Mouse (Mus musculus) lung, postnatal 0 days (tissue): ENCODE data around the gene Celsr2. TPM values are rescaled to one million over a fixed set of nuclear protein-coding genes. Genes with fewer than 3 reads are reported as not detected.

ENCODE experiments used
- ATAC-seq: fragments of 200-750 bp; cut with Nextera tagmentation; 2 replicates; pipeline ENCODE4 v1.8.0; 2017; ENCODE audit warnings: moderate library complexity
- DNase-seq: peaks from one replicate; pipeline ENCODE4 v3.0.0-alpha.2; 2016; ENCODE audit warnings: low spot score
- H3K27ac ChIP-seq: fragments of 300-500 bp; sonication (generic); 2 replicates; pipeline ENCODE4 v1.5.1; 2014; ENCODE audit warnings: antibody characterized with exemption, mild to moderate bottlenecking, low read length, mixed read lengths
- H3K27me3 ChIP-seq: fragments of 300-500 bp; sonication (generic); replicated peaks from 2 replicates; pipeline ENCODE4 v1.6.1; 2014; ENCODE audit warnings: low read length, mixed read lengths; ENCODE audit not compliant: insufficient read depth
- H3K36me3 ChIP-seq: fragments of 300-500 bp; sonication (generic); 2 replicates; pipeline ENCODE4 v1.6.1; 2014; ENCODE audit warnings: low read length, mixed read lengths; ENCODE audit not compliant: insufficient read depth
- H3K4me1 ChIP-seq: fragments of 300-500 bp; sonication (generic); 2 replicates; pipeline ENCODE4 v1.6.1; 2014; ENCODE audit warnings: antibody characterized with exemption, low read depth, low read length, mixed read lengths; ENCODE audit not compliant: insufficient read depth
- H3K4me2 ChIP-seq: fragments of 300-500 bp; sonication (generic); replicated peaks from 2 replicates; pipeline ENCODE4 v1.6.1; 2014; ENCODE audit warnings: low read depth, mild to moderate bottlenecking, low read length, moderate library complexity, mixed read lengths
- H3K4me3 ChIP-seq: fragments of 300-500 bp; sonication (generic); 2 replicates; pipeline ENCODE4 v1.5.1; 2014; ENCODE audit warnings: low read depth, low read length
- H3K9ac ChIP-seq: fragments of 300-500 bp; sonication (generic); replicated peaks from 2 replicates; pipeline ENCODE4 v1.6.1; 2014; ENCODE audit warnings: low read depth, mild to moderate bottlenecking
- H3K9me3 ChIP-seq: fragments of 300-500 bp; sonication (generic); 2 replicates; pipeline ENCODE4 v1.6.1; 2016; ENCODE audit warnings: low read length, mixed read lengths
- CTCF ChIP-seq: IDR thresholded peaks from 2 replicates; pipeline ENCODE4 v1.5.1; 2016; ENCODE audit warnings: antibody characterized with exemption, mild to moderate bottlenecking
- EP300 ChIP-seq: IDR thresholded peaks from 2 replicates; pipeline ENCODE4 v1.6.1; 2016; ENCODE audit warnings: antibody characterized with exemption, mild to moderate bottlenecking, control low read depth
- WGBS: fragments of 180-500 bp; shearing (Covaris S2); extraction: QIAGEN DNeasy Blood & Tissue Kit; methylation state at CpG from one replicate; pipeline ENCODE4 v1.1.7; 2014; 5-methylcytosine and 5-hydroxymethylcytosine counted together
- polyA plus RNA-seq: library from polyadenylated mRNA; unstranded; fragments of >200 nt; fragmentation: Nextera tagmentation; extraction: Ambion mirVana; gene quantifications from 2 replicates; pipeline ENCODE4 v1.2.1, GENCODE M21; 2015

Gene Celsr2
- polyA plus RNA-seq, 1 experiment from 2014 or later = 3.4 TPM

- TF ChIP-seq EP300 = no peak
- Histone ChIP-seq H3K27ac (no peak overlapping the region), H3K4me2 (no peak overlapping the region), H3K9ac (no peak overlapping the region), H3K36me3 (no peaks in the 10 kb centered on the region), H3K4me3 (no peak overlapping the region), H3K4me1 (peaks cover 7% of the 10 kb centered on the region; the same call in 1 of the 2 replicates), H3K9me3 (no peaks in the 10 kb centered on the region), H3K27me3 (no peaks in the 10 kb centered on the region)
- DNase-seq (no peak), ATAC-seq (no peak)
- WGBS = 91% methylated on average over 24 of the region's 24 CpGs
Observed at GRCm38 (mm10) chr3:108406306-108406885, 9.0 kb downstream of the Celsr2 start.

- Histone ChIP-seq H3K27me3 (no peaks in the 10 kb centered on the region), H3K4me2 (no peak overlapping the region), H3K9me3 (no peaks in the 10 kb centered on the region), H3K27ac (no peak overlapping the region), H3K9ac (no peak overlapping the region), H3K4me3 (no peak overlapping the region), H3K36me3 (no peaks in the 10 kb centered on the region), H3K4me1 (peaks cover 3% of the 10 kb centered on the region; the same call in 1 of the 2 replicates)
- TF ChIP-seq CTCF (no peak), EP300 (no peak)
- DNase-seq = no peak
- no peak for ATAC-seq
- 53% methylated on average over 14 of the region's 14 CpGs for WGBS
Observed at GRCm38 (mm10) chr3:108405536-108406305, 9.6 kb downstream of the Celsr2 start.

DNA sequence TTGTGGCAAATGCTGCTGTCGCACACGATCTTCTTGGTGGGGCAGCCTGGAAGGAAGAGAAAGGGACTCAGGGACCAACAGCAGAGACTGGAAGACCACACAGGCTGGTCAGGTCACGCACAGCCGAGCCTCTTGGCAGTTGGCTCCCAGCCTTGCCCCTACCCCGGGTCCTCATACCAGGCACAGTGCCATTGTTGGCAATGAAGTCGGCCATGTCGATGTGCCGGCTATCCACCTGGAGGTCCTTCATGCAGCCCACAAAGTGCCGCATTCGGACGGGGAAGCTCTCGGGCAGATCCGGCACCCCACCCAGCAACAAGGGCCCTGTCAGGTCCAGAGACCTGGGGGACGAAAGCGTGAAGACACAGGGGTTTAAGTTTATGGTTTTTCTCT lies 12.8 kb downstream of the Celsr2 start:
- Histone ChIP-seq H3K27ac (no peak overlapping the region), H3K4me3 (no peak overlapping the region), H3K9me3 (no peaks in the 10 kb centered on the region), H3K27me3 (no peaks in the 10 kb centered on the region), H3K4me2 (no peak overlapping the region), H3K36me3 (no peaks in the 10 kb centered on the region), H3K4me1 (peaks cover 3% of the 10 kb centered on the region; the same call in 1 of the 2 replicates), H3K9ac (no peak overlapping the region)
- whole genome bisulfite sequencing = 81% methylated on average over 15 of the region's 15 CpGs
- ATAC-seq = no peak
- TF ChIP-seq CTCF (no peak), EP300 (no peak)
- DNase-seq = no peak

GRCm38 (mm10) chr3:108401692-108402527 lies 13.4 kb downstream of the Celsr2 start:
- Histone ChIP-seq H3K9ac (no peak overlapping the region), H3K9me3 (no peaks in the 10 kb centered on the region), H3K4me3 (no peak overlapping the region), H3K4me2 (no peak overlapping the region; the same call in 1 of the 2 replicates), H3K36me3 (no peaks in the 10 kb centered on the region), H3K27ac (no peak overlapping the region), H3K27me3 (no peaks in the 10 kb centered on the region), H3K4me1 (peaks cover 3% of the 10 kb centered on the region; the same call in 1 of the 2 replicates)
- ATAC-seq = peak; percentile 99
- peak; percentile 96 for DNase-seq
- TF ChIP-seq EP300 = no peak
- TF ChIP-seq CTCF = peak; percentile 98
- WGBS = 34% methylated on average over 22 of the region's 22 CpGs

DNA sequence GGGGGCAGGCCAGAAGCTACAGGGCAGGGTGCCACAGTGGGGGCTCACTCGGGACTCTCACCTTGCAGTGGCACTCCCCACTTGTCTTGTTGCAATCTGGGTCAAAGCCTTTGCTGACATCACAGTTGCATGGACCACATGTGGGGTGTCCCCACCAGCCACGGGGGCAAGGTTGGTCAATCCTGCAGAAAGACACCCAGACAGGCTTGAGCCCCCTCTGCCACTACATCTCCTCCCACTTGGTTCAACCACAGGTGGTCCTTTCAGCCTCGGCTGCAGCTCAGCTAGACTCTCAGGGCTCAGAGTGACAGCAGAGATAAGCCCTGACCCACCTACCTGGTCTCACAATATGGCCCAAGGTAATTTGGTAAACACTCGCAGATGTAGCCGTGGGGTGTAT lies 14.9 kb downstream of the Celsr2 start:
- ATAC-seq = no peak
- WGBS = 77% methylated on average over 4 of the region's 5 CpGs

DNA sequence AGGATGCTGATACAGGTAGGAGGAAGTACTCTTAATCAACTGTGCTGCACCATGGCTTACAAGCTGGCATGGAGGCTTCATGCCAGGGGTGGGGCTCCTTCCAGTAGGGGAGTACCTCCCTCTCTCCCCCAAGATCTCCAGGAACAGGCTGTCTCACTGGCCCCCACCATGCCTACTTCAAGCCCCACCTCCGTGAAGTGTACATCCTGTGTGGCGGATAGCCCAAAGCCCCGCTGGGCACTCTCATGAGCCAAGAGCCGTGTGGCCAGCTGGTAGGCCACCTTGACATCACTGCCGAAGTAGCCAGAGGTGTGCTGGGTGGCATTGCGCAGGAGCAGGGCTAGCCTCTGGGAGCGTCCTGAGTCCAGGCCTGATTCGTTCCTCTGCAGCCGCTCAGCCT lies 17.1 kb downstream of the Celsr2 start:
- H3K36me3 ChIP-seq = no peaks in the 10 kb centered on the region
- no peaks in the 10 kb centered on the region for H3K27me3 ChIP-seq
- H3K4me1 ChIP-seq = peaks cover 3% of the 10 kb centered on the region; the same call in 1 of the 2 replicates
- H3K9ac ChIP-seq = no peak overlapping the region
- TF ChIP-seq CTCF (no peak), EP300 (no peak)
- DNase-seq (no peak), ATAC-seq (no peak)
- no peak overlapping the region for H3K27ac ChIP-seq
- no peak overlapping the region for H3K4me3 ChIP-seq
- WGBS = 81% methylated on average over 9 of the region's 9 CpGs
- H3K9me3 ChIP-seq = no peaks in the 10 kb centered on the region
- H3K4me2 ChIP-seq = no peak overlapping the region

More for the DNA sequence above, 14.9 kb downstream of the Celsr2 start:
- H3K9me3 ChIP-seq = no peaks in the 10 kb centered on the region
- no peak overlapping the region for H3K9ac ChIP-seq
- no peak overlapping the region for H3K27ac ChIP-seq
- H3K27me3 ChIP-seq = no peaks in the 10 kb centered on the region
- TF ChIP-seq CTCF (no peak), EP300 (no peak)
- H3K36me3 ChIP-seq = no peaks in the 10 kb centered on the region
- no peak overlapping the region for H3K4me2 ChIP-seq
- DNase-seq = no peak
- H3K4me3 ChIP-seq = no peak overlapping the region
- peaks cover 3% of the 10 kb centered on the region; the same call in 1 of the 2 replicates for H3K4me1 ChIP-seq
